Mouse (Mus musculus) T-cell, adult 2 months (primary cell): ENCODE measurements around the gene Ptprk.

Experiments
- DNase-seq: peaks from one replicate; pipeline ENCODE4 v3.0.0; 2022; ENCODE audit warnings: low spot score

Gene Ptprk

DNA sequence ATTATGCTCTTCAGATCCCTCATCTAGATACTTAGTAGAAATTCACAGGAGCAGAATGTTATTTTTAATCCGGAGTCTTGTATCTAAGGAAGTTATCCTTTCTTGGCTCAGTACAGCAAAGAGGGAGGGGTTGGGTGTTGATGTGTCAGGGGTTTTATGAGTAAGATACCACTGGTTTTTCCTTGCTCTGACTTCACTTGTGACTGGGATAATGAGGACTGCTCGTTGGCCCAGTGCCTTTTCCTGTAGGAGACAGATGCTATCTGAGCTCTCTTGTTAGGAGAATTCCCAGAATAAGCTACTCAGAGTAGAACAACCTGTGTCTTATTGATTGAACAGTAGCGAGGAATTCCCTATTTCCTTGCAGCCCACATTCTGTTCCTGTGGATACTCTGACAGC, 39.3 kb downstream of the Ptprk start:
- DNase-seq: no peak

DNA sequence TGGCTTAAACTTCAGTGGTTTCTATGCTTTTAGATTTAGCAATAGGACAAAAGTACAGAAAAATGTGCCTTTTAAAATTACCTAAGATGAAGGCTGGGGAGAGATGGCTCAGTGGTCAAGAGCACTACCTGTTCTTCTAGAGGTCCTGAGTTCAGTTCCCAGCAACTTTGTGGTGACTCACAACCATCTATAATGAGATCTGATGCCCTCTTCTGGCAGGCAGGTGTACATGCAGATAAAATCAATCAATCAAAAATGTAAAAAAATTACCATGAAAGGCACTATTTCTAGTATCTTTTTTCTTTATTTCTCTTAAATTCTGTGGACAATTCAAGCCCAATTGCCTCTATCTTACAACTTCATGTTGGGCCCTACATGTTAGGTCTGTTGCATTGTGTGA, 42.4 kb downstream of the Ptprk start:
- no peak for DNase-seq

DNA sequence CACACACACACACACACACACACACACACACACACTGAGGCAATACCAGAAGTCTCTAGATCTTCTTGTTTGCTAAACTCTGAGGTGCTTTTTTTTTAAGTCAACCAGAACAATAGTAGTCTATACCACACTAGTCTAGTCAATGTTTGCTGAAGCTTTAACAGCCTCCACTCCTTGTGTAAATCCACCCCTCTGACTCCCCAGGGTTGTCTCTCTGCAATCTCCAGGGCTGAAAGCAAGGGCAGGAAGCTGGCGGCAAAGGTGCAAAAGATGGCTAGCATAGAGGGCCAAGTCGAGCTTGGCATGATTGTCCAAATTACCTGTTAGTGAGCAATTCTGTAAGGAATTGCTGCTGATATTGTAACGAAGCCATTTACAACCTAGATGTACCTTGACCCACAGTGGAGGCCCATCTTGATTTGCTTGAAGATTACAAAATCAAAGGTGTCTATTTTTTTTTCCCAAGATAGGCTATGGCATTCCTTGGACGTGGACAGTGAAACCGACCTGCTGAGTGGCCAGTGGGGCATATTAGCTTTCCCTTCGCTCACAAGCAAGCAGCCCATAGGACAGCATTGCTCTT, 44.3 kb downstream of the Ptprk start:
- no peak for DNase-seq

DNA sequence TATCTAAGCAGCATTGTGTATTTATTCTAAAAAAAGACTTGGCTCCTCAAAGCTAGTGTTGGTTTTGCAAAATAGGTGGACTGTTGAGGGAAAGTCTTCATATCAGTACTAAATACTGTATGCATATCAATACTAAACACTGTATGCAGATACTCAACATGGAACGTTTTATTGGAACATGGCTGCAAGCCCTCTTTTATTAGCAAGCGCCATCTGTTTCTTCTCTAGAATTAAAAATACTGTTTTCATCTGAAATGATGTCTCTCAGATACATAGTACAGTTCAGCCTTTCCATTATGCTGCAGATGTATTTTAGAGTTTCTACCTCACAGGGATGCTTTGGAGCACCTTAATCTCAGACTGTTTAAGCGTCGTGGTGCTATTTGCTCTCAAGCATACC, 49.3 kb downstream of the Ptprk start:
- no peak for DNase-seq

DNA sequence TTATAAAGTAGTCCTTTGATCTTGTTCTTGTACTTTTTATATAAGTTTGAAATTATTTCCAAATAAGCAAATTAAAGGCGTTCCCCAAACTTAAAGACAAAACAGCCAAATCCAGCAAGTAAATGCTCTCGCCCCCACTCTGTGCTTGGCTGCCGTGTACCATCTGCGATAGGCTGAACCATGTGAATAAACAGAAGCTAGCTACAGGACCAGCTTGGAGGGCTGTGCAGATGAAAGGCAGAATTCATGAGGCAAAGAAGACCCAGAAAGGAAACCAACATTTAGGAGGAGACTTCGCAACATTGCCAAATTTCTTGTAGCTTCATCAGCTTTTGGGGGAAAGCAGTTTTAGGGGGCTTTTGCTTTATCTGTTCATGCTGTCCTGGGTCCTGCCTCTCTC, 53.4 kb downstream of the Ptprk start:
- DNase-seq: no peak

DNA sequence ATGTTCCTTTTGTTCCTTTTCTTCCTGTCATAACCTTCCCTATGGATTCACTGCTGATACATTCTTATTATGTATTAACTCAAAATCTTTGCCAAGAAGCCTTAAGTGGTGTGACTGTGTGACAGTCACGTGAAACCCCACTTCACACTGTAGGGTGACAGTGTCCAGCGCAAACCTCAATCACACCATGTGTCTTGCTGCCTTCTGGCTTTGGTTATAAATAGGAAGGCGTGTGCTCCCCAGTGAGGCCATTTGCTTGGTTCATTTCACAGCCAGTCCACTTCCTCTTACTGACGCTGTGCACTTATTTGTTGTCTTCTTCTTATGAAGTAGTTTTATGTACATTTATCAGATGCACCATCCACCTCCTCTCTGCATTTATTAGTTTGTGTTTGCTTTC, 53.8 kb downstream of the Ptprk start:
- no peak for DNase-seq

DNA sequence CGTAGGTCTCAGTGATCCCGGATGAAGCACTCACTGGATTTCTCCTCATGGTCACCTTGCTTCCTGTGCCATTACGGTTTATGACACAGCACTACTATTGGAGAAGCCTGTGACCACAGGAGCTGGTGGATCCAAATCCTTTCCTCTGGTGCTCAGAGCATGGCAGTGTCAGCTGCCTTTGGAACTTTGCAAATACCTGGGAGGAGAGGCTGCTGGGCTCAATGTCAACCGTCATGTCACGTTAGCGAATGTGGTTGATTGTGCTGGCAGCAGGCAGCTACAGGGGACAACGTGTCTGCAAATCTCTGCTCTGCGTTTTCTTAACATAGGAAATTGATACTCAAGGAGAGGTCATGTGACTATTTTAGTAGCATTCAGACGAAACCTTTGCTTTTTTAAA, 55.8 kb downstream of the Ptprk start:
- DNase-seq: no peak

DNA sequence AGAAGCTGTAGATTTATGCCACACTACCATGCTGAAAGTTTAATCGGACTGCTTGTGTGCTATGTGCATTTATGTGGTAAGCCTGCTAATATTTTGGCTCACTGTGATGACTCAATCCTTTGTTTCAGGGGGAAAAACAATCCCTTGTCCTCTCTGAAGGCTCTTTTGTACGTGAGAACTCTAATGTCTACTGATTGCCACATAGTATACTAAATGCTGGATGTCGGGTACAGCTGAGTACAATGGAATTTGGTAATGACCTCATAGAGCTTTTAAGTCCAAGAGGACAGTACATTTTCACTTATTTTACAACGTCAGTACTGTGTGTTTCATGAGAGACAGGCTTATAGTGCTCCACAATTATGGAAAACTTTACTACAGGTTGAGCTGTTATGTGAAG, 59.1 kb downstream of the Ptprk start:
- no peak for DNase-seq

DNA sequence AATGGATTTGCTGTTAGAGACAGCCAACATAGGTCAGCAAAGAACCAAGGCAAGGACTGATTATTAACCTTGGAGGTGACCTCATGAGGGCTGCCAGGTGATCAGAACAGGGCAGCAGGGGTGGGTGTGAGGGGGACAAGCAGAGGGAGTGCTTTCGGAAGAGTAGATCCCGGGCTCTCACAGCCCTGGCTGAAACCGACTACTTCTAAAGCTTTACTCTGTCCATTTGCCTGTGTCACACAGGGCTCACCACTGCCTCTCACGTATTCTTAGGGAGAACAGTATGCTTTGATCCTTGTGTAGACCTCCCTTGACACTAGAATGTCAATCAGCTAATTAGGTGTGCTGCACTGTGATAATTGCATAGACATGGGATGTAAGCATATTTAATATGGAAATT, 63.8 kb downstream of the Ptprk start:
- no peak for DNase-seq

DNA sequence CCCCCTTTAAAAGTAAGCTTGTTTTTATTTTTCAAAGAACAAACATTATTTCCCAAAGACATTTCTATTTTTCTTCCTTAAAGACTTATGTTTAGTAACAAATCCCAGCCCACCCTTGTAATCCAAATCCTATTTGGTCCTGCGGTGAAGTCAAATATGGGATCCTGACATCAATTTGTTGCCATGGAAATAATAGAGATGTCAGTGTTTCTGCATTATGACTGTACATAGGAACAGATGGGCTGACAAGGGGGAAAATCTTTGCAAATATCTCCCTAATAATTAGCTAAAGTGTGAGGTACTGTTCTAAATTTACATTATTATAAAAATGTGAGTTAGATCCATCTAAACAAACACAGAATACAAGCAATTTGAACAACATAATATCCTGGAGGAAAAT, 69.8 kb downstream of the Ptprk start:
- DNase-seq: no peak

DNA sequence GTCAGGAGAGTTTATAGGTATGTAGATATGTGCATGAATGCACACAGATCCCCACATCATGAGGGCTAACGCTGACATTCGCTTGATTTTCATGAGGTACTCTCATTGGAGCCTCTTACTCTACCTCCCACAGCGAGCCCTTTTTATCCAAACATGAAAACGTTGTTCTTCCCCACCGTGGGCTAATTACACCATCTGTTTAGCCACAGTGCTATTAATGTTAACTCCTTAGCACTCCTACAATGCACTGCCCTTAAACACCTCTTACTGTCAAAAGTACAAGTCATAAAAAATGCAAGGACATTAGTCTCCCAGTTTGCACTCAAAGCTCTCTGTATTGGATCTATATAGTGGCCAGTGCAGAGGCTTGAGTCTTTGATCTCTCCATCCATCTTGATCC, 70.7 kb downstream of the Ptprk start:
- DNase-seq: no peak

DNA sequence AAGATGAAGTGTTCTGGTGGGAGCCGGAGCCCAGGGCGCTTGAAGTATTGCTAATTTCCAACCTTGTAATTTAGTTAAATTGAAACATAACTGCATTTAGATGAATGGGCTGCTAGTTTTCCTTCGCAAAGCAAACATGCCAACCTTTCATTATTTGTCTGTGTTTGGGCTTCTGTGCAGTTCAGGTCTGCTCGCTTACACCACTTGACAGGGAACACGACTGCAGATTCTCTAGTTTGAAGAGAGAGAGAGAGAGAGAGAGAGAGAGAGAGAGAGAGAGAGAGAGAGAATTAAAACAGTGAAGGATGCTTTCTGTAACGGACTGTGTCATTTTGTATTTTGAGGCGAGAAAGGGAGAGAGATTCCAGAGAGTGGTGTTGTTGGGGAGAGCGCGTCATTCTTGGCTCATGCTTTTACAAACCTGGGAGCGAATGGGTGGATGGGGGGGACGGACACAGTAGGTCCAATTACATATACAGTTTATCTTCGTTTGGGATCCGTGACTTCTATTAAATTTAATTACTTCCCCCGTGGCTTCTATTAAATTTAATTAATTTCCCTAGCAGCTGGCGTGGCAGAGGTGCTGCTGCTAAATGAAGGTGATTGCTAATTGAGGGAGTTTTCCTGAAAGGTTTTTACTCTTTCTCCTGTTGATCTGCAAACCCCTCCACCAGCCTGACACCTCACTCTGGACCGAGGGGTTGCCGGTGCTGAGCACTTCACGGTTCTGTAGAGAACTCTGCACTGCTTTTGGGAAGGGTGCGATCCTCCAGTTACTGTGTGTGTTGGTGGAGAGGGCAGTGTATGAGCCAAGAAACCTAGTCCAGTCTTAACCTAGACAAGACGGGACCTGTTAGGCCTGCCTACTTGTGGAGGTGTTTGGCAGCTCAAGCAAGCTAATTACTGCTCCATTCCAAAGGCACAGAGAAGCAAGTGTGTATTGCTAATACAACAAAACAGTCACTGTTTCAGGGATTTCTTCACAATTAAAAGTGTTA, 81.4 kb downstream of the Ptprk start:
- DNase-seq: no peak

DNA sequence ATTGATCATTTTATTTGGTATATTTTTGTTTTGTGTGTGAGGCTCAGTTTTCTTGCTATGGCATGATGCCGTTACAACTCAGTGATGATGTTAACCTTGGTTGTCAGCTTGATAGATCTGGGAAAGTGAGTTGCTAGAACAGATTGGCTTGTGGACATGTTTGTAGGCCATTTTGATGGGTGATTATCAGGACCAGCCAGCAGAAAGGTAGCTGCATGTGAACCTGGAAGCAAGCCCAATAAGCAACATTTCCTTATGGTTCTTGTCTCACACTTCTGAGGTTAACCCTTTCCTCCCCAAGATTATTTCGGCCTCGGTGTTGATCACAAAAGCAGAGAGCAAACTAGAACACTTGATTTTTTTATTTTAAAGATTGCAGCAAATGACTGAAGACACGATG, 85.1 kb downstream of the Ptprk start:
- no peak for DNase-seq

DNA sequence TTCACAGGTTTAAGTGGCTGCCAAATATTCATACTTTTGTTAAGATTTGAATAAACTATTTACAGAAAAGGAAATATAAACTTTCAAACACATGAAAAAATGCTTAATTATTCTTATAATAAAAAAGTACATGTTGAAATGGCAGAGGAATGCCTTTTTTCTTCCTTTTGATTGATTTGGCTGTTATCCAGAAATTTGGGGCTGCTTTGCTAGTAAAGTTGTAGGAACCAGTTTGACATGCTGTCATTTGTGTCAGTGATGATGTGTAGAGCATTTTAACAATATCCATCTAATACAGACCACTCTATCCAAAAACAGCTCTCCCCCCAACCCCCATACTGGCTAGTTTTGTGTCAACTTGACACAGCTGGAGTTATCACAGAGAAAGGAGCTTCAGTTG, 86.7 kb downstream of the Ptprk start:
- DNase-seq: no peak

DNA sequence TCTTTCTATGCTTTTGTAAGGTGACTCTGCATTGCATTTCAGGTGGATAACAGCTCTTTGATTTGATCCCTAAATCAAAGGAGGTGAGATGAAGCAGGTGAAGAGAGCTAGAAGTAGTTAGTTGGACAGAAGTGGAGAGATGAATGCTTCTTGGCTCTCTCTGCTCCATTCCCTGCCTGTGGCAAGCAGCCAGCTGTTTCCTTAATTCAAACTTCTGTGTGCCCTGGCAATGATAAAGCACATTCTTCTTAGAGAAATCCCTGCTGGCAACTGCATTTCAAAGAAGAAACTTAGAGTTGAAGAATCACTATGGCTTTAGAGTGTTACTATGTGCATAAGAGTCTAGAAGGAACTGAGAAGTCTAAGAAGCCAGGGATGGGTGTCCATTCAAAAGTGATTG, 89.6 kb downstream of the Ptprk start:
- DNase-seq: no peak

DNA sequence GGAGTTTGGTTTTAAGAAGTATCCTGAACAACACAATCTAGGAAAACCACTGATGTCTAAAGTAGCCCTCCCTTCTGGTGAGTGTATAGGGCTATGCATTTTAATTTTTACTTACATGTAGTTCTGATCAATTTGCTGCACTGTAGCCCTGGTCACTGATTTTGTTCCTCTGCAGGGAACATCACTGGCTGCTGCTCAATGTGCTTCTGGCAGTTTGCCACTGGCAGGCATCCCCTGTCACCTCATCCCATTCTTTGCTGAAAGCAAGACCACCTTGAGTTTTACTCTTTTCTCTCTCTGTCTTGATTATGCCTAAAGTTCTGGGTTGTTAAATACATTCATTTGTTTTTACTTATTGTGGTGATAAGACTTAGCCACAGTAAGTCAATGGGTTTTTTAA, 90.1 kb downstream of the Ptprk start:
- DNase-seq: no peak

DNA sequence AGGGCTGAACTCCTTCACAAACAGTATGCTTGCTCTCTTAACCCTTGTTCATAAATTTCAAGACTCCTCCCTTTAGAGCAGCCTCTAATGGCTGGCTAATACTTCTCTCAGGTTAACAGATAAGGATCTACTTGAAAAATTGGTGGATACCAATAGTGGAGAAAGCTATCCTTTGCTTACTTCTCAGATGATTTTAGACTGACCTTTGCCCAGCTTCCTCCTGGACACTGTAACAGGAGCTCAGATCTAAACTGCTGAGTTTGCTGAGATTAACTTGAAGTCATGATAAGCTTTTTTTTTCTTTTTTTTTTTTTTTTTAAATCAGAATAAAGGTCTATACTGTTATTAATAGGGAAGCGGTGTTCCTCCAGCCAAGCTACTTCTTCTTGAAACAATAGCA, 92.0 kb downstream of the Ptprk start:
- no peak for DNase-seq

DNA sequence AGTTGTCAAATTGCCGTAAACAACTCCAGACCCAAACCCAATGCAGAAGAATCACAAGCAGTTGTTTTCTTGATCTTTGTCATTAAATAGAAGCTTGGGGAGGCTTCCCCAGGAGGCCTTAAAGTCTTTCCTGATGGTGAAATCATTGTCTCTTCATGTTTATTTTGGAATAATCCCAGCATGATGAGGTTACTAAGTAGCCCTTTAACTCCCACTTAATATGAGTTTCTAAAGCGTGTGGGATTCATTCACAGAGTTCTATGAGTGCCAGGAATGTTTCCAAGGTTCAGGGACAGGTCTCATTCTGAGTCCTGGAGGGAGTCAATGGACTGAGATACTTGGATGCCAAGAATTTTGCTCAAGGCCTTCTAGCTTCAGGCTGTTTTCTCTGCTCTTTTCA, 92.5 kb downstream of the Ptprk start:
- no peak for DNase-seq

DNA sequence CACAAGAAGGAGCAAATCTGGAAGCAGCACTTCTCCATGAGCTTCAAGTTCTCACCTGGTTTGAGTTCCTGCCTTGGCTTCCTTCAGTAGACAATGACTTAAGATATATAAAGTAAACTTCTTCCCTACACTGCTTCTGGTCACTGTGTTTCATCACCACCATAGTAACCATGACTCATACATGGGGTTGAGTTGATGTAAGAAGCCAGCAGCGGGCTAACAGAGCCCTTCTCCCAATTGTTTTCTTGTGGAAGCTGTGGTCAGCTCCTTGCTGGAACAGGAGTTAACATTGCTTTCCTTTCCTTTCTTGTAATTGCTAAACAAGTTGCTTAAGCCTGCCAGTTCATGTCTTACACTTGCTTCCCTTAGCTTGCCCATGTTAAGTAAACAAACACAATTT, 96.6 kb downstream of the Ptprk start:
- no peak for DNase-seq

DNA sequence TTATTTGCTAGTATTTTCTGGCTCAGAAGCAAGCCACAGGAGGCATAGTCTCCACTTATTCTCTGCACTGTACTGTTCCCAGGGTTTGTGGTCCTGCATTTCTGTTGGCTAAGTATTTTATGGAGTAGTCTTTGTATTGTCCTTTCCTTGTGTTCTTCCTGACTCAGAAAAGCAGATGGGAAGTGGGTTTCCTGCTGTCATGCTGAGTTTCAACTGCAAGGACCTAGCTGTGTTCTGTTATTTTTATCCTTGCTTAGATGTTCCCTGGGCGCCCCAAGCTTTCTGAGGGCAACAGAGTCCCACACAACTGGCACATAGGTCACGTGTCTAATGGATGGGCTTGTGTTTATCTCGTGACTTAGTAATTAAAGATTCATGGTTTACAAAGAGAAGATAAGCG, 104.3 kb downstream of the Ptprk start:
- no peak for DNase-seq

DNA sequence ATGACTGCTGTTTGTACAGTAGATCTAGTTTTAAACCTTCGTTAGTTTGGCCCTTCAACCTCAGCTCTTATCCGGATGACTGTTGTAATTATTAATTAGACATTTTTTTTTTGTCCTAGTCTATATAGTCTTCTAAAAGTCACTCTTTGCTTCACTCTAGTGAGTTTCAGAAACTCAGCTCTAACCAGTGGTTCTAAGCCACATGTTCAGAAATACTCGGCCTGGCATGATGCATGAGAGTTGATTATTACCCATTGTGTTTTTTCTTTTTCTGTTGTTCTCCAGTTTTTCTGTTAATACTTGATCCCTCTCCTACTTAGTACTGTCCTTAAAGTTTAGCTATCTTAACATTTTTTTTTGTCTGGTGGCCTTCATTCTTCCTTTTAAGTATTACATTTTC, 107.5 kb downstream of the Ptprk start:
- no peak for DNase-seq

DNA sequence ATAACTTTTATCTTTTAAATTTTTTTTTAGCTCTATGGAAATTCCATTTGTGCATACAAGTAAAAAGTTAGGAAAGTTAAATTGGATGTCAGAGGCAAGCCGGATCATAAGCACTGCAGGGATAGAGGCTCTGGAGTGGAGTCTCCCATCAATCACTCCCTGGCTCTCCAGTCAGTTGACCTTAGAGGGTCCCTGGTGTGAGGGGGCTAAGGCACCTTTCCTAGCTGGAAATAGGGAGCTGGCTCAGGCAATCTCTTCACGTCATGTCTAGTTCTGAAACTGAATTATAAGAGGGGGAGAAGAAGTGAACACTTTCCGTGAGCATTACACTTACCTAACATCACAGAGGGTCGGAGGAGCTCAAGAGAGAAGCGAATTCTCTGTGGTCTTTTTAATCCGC, 110.1 kb downstream of the Ptprk start:
- DNase-seq: no peak

DNA sequence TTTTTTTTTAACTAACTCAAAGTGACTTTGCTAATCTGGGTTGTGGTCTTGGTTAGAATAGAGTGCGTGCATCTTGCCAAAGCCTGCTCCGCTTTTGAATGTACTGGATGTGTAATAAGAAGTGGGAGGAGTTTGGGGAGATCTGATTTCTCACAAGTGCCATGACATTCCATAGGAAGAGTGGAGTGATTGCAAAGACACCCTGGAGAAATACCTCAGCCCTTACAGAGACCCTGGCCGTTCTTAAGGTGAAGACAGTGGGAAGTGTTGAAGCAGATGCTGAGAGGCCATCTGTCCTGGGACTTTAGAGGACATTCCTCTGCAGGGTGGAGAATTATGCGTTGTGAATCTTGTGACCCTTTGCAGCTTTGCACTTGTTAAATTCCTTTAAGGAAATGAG, 110.7 kb downstream of the Ptprk start:
- no peak for DNase-seq
